Mouse (Mus musculus) testis, adult 10 weeks (tissue): ENCODE results near the gene Gm20696. TPM values are rescaled to one million over a fixed set of nuclear protein-coding genes. Genes with fewer than 3 reads are reported as not detected.

Source experiments
- polyA plus RNA-seq: library from polyadenylated mRNA; stranded (reverse); fragments of 350-450 nt; fragmentation: Illumina TruSeq; extraction: RNeasy Lipid Tissue Mini Kit (QIAGEN cat#74804); gene quantifications from one replicate; pipeline ENCODE4 v1.2.3, GENCODE M21; 2014; ENCODE audit warnings: low read depth, low replicate concordance

Gene Gm20696
- polyA plus RNA-seq, result not detected

GRCm38 (mm10) chr6:99666318-99667171 is at the start of gene Gm20696, which contains the start of gene Eif4e3:
Gm20696 (minus strand) TSS chr6:99666797.
Eif4e3 (minus strand) TSS chr6:99666771.

GRCm38 (mm10) chr6:99692206-99692915 is 25.8 kb upstream of the Gm20696 start, which contains the start of gene Gpr27:
Gpr27 (plus strand) TSS chr6:99692679.

DNA sequence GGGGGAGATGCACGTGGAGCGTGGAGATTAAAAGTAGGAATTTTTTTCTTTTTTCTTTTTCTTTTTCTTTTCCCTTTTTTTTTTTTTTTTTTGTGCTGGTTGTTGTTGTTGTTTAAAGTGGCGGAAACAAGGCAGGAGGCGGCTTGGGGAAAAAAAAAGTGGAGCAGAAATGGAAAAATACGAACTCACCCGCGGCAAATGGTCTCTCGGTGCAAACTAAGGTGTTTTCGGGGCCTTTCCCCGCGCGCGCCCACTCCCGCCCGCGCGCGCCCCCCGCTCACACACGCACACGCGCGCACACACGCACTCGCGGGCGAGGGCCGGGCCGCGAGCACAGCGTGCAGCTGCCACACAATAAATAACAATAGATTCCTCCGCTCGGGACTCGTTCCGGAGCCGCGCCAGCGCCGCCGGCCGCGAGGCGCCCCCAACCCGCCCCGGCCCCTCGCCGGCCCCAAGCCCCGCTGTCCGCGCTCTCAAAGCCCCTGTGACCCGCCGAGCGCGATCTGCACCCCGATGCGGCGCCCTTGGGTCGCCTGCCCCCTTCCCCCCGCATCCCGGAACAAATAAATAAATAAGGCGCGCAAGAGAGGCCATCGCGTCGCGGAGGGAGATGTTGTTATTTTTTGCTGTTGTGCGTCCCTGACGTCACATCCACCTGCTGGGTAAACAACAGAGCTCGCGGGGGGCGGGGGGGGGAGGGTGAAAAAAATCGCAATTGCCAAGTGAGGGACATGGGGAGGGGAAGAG is 144.1 kb downstream of the Gm20696 start, which contains the start of gene Foxp1:
Gene Foxp1, minus strand, starts transcription at position 363 of the 750 bp plus-strand sequence.

Other genes with a start within 250 kb of the Gm20696 start
- 10.4 TPM for gene Foxp1, start 144.1 kb downstream of the Gm20696 start, polyA plus RNA-seq
- 3.5 TPM for gene Eif4e3, start within 50 bp of the Gm20696 start, polyA plus RNA-seq
- 0.41 TPM for gene Gpr27, start 25.9 kb upstream of the Gm20696 start, polyA plus RNA-seq
- 78.1 TPM for gene Prok2, start 59.6 kb upstream of the Gm20696 start, polyA plus RNA-seq